35 mouse cellular contexts compared by ENCODE assay signal in genomic region chr3:153016355-153016754, GRCm38 (mm10). TPM values are rescaled to one million over a fixed set of nuclear protein-coding genes. Genes with fewer than 3 reads are reported as not detected.
"Had no signal": no experiment of that assay in that cellular context is flagged by ENCODE, and none has a peak within 500 bp of the region (broad histone marks: within the 10 kb centered on the region; RNA-seq: fewer than 3 reads in every experiment).

No protein-coding gene starts in this region.

- DNase-seq: left cerebral cortex, postnatal 4 days; liver; liver, embryonic 13.5 days; liver, postnatal 0 days; lung, adult 18-20 months; lung, adult 2 months; lung, embryonic 14.5 days; lung, postnatal 10 days; lung, postnatal 14 days; lung, postnatal 36 days; lung, postnatal 4 days; midbrain, embryonic 14.5 days had no signal

- H3K4me3 ChIP-seq: limb, embryonic 10.5 days; limb, embryonic 12.5 days; limb, embryonic 13.5 days; limb, embryonic 15.5 days; liver, embryonic 12.5 days; liver, embryonic 13.5 days; liver, embryonic 15.5 days; lung, embryonic 15.5 days; megakaryocyte, embryonic 14.5 days; midbrain, embryonic 10.5 days; midbrain, embryonic 12.5 days; midbrain, embryonic 13.5 days; midbrain, embryonic 15.5 days; myocyte; neural tube, embryonic 12.5 days; neural tube, embryonic 13.5 days had no signal

- H3K27me3 ChIP-seq: limb, embryonic 12.5 days; limb, embryonic 13.5 days; limb, embryonic 15.5 days; liver, embryonic 13.5 days; liver, embryonic 15.5 days; lung, embryonic 15.5 days; midbrain, embryonic 13.5 days; midbrain, embryonic 15.5 days; neural tube, embryonic 12.5 days had no signal

- H3K9me3 ChIP-seq: limb, embryonic 10.5 days; limb, embryonic 13.5 days; limb, embryonic 15.5 days; liver, embryonic 12.5 days; liver, embryonic 13.5 days; liver, embryonic 15.5 days; lung, embryonic 15.5 days; midbrain, embryonic 10.5 days; midbrain, embryonic 12.5 days; midbrain, embryonic 13.5 days; midbrain, embryonic 15.5 days; neural tube, embryonic 12.5 days; neural tube, embryonic 13.5 days had no signal

- H3K36me3 ChIP-seq: limb, embryonic 10.5 days; limb, embryonic 12.5 days; limb, embryonic 13.5 days; limb, embryonic 15.5 days; liver, embryonic 12.5 days; liver, embryonic 13.5 days; liver, embryonic 15.5 days; lung, embryonic 15.5 days; midbrain, embryonic 10.5 days; midbrain, embryonic 12.5 days; midbrain, embryonic 13.5 days; midbrain, embryonic 15.5 days; neural tube, embryonic 12.5 days; neural tube, embryonic 13.5 days had no signal

- H3K9ac ChIP-seq: limb, embryonic 12.5 days; limb, embryonic 13.5 days; limb, embryonic 15.5 days; liver, embryonic 12.5 days; liver, embryonic 13.5 days; liver, embryonic 14.5 days; liver, embryonic 15.5 days; liver, postnatal 0 days; lung, embryonic 14.5 days; lung, embryonic 15.5 days; midbrain, embryonic 12.5 days; midbrain, embryonic 13.5 days; midbrain, embryonic 15.5 days; neural tube, embryonic 12.5 days; neural tube, embryonic 13.5 days had no signal

- ATAC-seq: liver, embryonic 12.5 days; liver, postnatal 0 days; lung, postnatal 0 days; midbrain, embryonic 13.5 days; midbrain, embryonic 15.5 days; midbrain, embryonic 16.5 days had no signal

- H3K4me2 ChIP-seq: limb, embryonic 12.5 days; limb, embryonic 13.5 days; limb, embryonic 15.5 days; liver, embryonic 11.5 days; liver, embryonic 12.5 days; liver, embryonic 13.5 days; liver, embryonic 15.5 days; lung, embryonic 14.5 days; lung, embryonic 15.5 days; midbrain, embryonic 11.5 days; midbrain, embryonic 12.5 days; midbrain, embryonic 13.5 days; midbrain, embryonic 15.5 days; neural tube, embryonic 12.5 days; neural tube, embryonic 13.5 days had no signal

- H3K4me1 ChIP-seq: limb, embryonic 10.5 days; limb, embryonic 12.5 days; limb, embryonic 13.5 days; limb, embryonic 15.5 days; liver, embryonic 12.5 days; liver, embryonic 13.5 days; liver, embryonic 15.5 days; midbrain, embryonic 12.5 days; midbrain, embryonic 13.5 days; midbrain, embryonic 15.5 days; neural tube, embryonic 12.5 days; neural tube, embryonic 13.5 days had no signal

- H3K27ac ChIP-seq: limb, embryonic 10.5 days; limb, embryonic 12.5 days; limb, embryonic 13.5 days; limb, embryonic 15.5 days; liver, embryonic 12.5 days; liver, embryonic 13.5 days; liver, embryonic 14.5 days; liver, embryonic 15.5 days; lung, embryonic 15.5 days; macrophage; midbrain, embryonic 10.5 days; midbrain, embryonic 12.5 days; midbrain, embryonic 13.5 days; midbrain, embryonic 15.5 days; neural tube, embryonic 12.5 days; neural tube, embryonic 13.5 days had no signal

RNA-seq across cellular contexts. Expression of gene St6galnac5, which starts 34.3 kb away (rescaled TPM):
- total RNA-seq: liver, adult 2 months; megakaryocyte-erythroid progenitor cell, adult 5-6 weeks had no signal
- polyA plus RNA-seq: liver, adult 2 months; macrophage; myocyte had no signal
